Mouse (Mus musculus) E14TG2a.4 (cell line): ENCODE measurements at regions not wholly inside any gene's neighbourhood (a gene's known extent, or its start where the extent isn't known, plus 50 kb on each side); places are given as distances from the start of the nearest gene placed in this dataset.

ENCODE experiments used
- H3K27me3 ChIP-seq: 2 replicates; pipeline ENCODE4 v1.6.1; 2014; ENCODE audit warnings: low read length, control low read depth; ENCODE audit not compliant: insufficient read depth
- H3K36me3 ChIP-seq: 2 replicates; pipeline ENCODE4 v1.6.1; 2014; ENCODE audit warnings: low read length, control low read depth; ENCODE audit not compliant: insufficient read depth
- H3K4me1 ChIP-seq: replicated peaks from 2 replicates; pipeline ENCODE4 v1.6.1; 2014; ENCODE audit warnings: low read depth, low read length, control low read depth
- H3K4me3 ChIP-seq: replicated peaks from 2 replicates; pipeline ENCODE4 v1.5.1; 2014; ENCODE audit warnings: mild to moderate bottlenecking, low read length
- H3K9me3 ChIP-seq: 2 replicates; pipeline ENCODE4 v1.6.1; 2014; ENCODE audit warnings: low read length, control low read depth
- CTCF ChIP-seq: conservative IDR thresholded peaks from 2 replicates; pipeline ENCODE4 v1.5.1; 2014; ENCODE audit warnings: low read length
- NANOG ChIP-seq: IDR thresholded peaks from 2 replicates; pipeline ENCODE4 v1.6.1; 2014; ENCODE audit warnings: borderline replicate concordance, low read length, mixed read lengths
- POU5F1 ChIP-seq: IDR thresholded peaks from 2 replicates; pipeline ENCODE4 v1.6.1; 2014; ENCODE audit warnings: low read length, borderline replicate concordance

GRCm38 (mm10) chr1:179854288-179854965 lies 50.9 kb upstream of the Ahctf1 start:
- H3K4me3 ChIP-seq: no peak overlapping the region
- H3K9me3 ChIP-seq: no peaks in the 10 kb centered on the region
- TF ChIP-seq CTCF: no peak
- no peak for TF ChIP-seq NANOG
- no peak for TF ChIP-seq POU5F1
- no peaks in the 10 kb centered on the region for H3K36me3 ChIP-seq
- H3K4me1 ChIP-seq: peaks cover 5% of the 10 kb centered on the region; the same call in 1 of the 2 replicates
- H3K27me3 ChIP-seq: peaks cover 3% of the 10 kb centered on the region; the same call in 1 of the 2 replicates
